Mouse (Mus musculus): ENCODE measurements at regions not wholly inside any gene's neighbourhood (a gene's known extent, or its start where the extent isn't known, plus 50 kb on each side); places are given as distances from the start of the nearest gene placed in this dataset.

DNA sequence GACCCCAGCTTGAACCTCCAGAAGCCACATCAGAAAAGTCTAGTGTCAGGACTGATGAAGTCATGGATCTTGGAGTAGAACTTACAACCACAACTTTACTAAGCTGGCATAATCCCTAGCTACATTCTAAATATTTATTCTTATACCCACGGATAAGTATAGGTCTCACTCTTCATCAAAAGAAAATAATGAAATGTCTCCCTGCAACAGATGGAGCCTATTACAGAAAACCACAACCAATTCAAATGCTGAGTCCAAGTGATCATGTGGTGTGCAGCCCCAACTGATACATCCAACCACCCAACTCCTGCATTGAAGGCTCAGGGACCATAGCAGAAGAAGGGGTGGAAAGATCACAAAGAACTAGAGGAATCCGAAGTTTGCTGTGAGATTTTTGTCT lies 137.8 kb downstream of the Srek1 start:
- TF ChIP-seq RAD21 (IDR thresholded peaks at IDR 0.05; ENCODE audit: low read depth, low read length) (no peak), CTCF (IDR thresholded peaks at IDR 0.05 in 2 of 3, conservative IDR thresholded peaks at IDR 0.05 in 1 of 3; ENCODE audit: control insufficient read depth in 1 of 3, insufficient read depth in 1 of 3, low read depth in 2 of 3, low read length in 3 of 3, poor library complexity in 1 of 3, severe bottlenecking in 1 of 3) (no peak), BHLHE40 (IDR thresholded peaks at IDR 0.05; ENCODE audit: borderline replicate concordance, low read depth, low read length) (no peak), POLR2A (IDR thresholded peaks at IDR 0.05; ENCODE audit: control insufficient read depth in 1 of 2, insufficient read depth in 1 of 2, low read depth in 1 of 2, low read length in 2 of 2, poor library complexity in 1 of 2) (no peak), EP300 (IDR thresholded peaks at IDR 0.05; ENCODE audit: low read depth in 1 of 2, low read length in 2 of 2) (no peak), CHD2 (IDR thresholded peaks at IDR 0.05; ENCODE audit: low read length) (no peak), MAFK (IDR thresholded peaks at IDR 0.05; ENCODE audit: borderline replicate concordance, low read depth, low read length) (no peak), USF1 (IDR thresholded peaks at IDR 0.05; ENCODE audit: low read depth, low read length) (no peak), ZC3H11A (IDR thresholded peaks at IDR 0.05; ENCODE audit: low read depth, low read length) (no peak), TCF12 (IDR thresholded peaks at IDR 0.05; ENCODE audit: low read depth, low read length) (no peak), HCFC1 (IDR thresholded peaks at IDR 0.05; ENCODE audit: low read depth, low read length) (no peak), RCOR1 (IDR thresholded peaks at IDR 0.05; ENCODE audit: low read depth, low read length) (no peak), E2F4 (IDR thresholded peaks at IDR 0.05; ENCODE audit: borderline replicate concordance, low read depth, low read length) (no peak), POLR2AphosphoS5 (IDR thresholded peaks at IDR 0.05; ENCODE audit: borderline replicate concordance, low read depth, low read length) (no peak)
